Mouse (Mus musculus) E14TG2a.4 (cell line): ENCODE measurements at regions not wholly inside any gene's neighbourhood (a gene's known extent, or its start where the extent isn't known, plus 50 kb on each side); places are given as distances from the start of the nearest gene placed in this dataset.

Source experiments
- CTCF ChIP-seq: conservative IDR thresholded peaks from 2 replicates; pipeline ENCODE4 v1.5.1; 2014; ENCODE audit warnings: low read length
- NANOG ChIP-seq: IDR thresholded peaks from 2 replicates; pipeline ENCODE4 v1.6.1; 2014; ENCODE audit warnings: borderline replicate concordance, low read length, mixed read lengths

- TF ChIP-seq CTCF (no peak), NANOG (no peak)
Measured at GRCm38 (mm10) chr10:109508553-109508952, 497.8 kb upstream of the Syt1 start.
